Mouse (Mus musculus): ENCODE results near the gene Nif3l1.

Gene Nif3l1

GRCm38 (mm10) chr1:58445143-58445722 is at the start of gene Nif3l1, which contains the start of gene Ppil3:
TSS of gene Nif3l1 (plus strand) at chr1:58445151.
TSS of gene Ppil3 (minus strand) at chr1:58445486.
- peak; percentile 78 to 79 for DNase-seq (ENCODE audit: low read depth in 2 of 2, low spot score in 2 of 2)

GRCm38 (mm10) chr1:58395341-58395740 is 49.6 kb upstream of the Nif3l1 start:
- no peak for DNase-seq (ENCODE audit: low read depth in 2 of 2, low spot score in 2 of 2)

- no peak for DNase-seq (ENCODE audit: low read depth in 2 of 2, low spot score in 2 of 2)
These were observed 48.8 kb upstream of the Nif3l1 start for GRCm38 (mm10) chr1:58396179-58396578.

GRCm38 (mm10) chr1:58397731-58398130 is 47.2 kb upstream of the Nif3l1 start:
- no peak for DNase-seq (ENCODE audit: low read depth in 2 of 2, low spot score in 2 of 2)

DNA sequence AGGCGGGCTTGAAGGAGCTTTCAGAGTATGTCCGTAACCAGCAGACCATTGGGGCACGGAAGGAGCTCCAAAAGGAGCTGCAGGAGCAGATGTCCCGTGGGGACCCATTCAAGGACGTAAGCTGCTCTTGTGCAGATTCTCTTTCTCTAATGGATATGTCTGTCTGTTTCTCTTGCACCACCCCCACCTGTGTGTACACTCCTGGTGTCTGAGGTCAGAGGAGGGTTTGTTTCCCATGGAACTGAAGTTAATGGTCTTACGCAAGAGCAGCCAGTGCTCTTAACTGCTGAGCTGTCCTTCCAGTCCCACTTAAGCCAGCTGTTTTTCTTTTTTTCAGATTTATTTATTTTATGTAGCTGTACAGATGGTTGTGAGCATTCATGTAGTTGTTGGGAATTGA is 43.6 kb upstream of the Nif3l1 start:
- no peak for DNase-seq (ENCODE audit: low read depth in 2 of 2, low spot score in 2 of 2)

DNA sequence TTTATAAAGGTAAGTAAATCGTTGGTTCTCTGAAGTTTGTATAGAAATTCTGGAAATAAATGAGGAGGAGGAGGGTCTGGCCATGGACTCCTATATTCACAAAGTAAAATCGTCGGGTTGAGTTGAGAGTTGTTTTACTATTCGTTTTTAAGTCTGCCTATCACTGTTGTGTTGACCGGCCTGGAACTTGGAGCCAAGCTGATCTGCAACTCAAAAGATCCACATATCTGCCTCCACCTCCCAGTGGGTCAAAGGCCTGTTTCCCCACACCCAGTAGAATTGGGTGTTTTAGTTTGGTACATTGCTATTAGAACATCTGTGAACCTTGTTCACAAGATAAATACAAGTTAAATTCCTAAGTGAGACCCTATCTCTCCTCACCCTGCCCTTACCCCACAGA is 41.2 kb upstream of the Nif3l1 start:
- no peak for DNase-seq (ENCODE audit: low read depth in 2 of 2, low spot score in 2 of 2)

GRCm38 (mm10) chr1:58407321-58407720 is 37.6 kb upstream of the Nif3l1 start:
- no peak for DNase-seq (ENCODE audit: low read depth in 2 of 2, low spot score in 2 of 2)

- no peak for DNase-seq (ENCODE audit: low read depth in 2 of 2, low spot score in 2 of 2)
These were observed 36.8 kb upstream of the Nif3l1 start for GRCm38 (mm10) chr1:58408141-58408540.

DNA sequence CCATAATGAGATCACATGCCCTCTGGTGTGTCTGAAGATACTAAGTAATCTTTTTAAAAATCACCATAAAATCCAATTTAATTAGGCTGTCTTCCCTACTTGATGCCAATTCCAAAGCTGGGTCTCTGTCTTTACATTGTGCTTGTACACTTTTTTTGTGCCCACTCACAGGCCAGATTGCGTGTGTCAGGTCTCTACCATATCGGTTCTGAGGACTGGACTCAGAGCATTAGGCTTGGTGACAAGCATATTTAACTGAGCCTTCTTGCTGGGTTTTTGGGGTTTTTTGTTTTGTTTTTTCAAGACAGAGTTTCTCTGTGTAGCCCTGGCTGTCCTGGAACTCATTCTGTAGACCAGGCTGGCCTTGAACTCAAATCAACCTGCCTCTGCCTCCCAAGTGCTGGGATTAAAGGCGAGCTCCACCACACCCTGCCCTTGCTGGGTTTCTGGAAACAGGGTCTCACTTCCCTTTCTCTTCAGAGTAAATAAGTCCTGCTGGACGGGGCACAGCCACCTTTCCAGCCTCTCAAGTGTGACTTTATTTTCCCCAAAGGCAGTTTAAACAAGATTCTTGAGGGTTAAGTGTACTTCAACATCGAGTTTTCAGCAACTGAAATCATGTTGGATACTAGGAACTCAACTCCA is 35.3 kb upstream of the Nif3l1 start:
- no peak for DNase-seq (ENCODE audit: low read depth in 2 of 2, low spot score in 2 of 2)

- no peak for DNase-seq (ENCODE audit: low read depth in 2 of 2, low spot score in 2 of 2)
These were observed 34.8 kb upstream of the Nif3l1 start for GRCm38 (mm10) chr1:58410198-58410588.

DNA sequence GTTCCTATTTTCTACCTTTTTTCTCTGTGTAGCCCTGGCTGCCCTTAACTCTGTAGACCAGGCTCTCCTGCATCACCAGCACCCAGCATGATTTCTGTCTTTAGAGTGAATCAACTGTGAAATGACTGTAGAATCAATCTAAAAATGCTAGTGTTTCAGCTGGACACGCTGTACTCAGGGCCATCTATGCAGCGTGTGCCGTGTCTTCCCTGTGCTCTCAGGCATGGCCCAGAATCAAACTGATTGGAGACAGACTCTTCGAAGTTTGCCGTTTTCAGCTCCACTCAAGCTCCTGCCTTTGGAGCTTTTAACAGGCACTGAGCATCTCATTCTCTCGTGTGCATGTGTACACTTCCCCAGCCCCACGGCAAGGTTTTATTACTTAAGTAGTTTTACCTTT is 34.2 kb upstream of the Nif3l1 start:
- no peak for DNase-seq (ENCODE audit: low read depth in 2 of 2, low spot score in 2 of 2)

DNA sequence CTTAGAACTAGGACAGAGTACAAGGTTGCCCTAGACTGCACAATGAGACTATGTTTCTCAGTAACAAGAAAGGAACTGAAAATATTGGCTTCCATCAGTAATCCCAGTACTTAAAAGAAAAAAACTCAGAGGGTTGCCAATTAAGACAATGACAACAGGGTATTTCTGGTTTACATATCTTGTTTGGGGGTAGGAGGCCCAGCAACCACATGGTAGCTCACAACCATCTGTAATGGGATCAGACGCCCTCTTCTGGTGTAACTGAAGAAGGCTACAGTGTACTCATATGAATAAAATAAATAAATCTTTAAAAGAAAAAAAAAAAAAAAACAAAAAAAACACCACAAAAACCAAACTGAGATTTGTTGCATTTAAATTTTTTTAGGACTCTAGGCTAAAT is 29.5 kb upstream of the Nif3l1 start:
- DNase-seq (ENCODE audit: low read depth in 2 of 2, low spot score in 2 of 2), result no peak

- no peak for DNase-seq (ENCODE audit: low read depth in 2 of 2, low spot score in 2 of 2)
These were observed 28.9 kb upstream of the Nif3l1 start for GRCm38 (mm10) chr1:58416048-58416447.

- DNase-seq (ENCODE audit: low read depth in 2 of 2, low spot score in 2 of 2), result no peak
These were observed 24.9 kb upstream of the Nif3l1 start for GRCm38 (mm10) chr1:58420032-58420431.

DNA sequence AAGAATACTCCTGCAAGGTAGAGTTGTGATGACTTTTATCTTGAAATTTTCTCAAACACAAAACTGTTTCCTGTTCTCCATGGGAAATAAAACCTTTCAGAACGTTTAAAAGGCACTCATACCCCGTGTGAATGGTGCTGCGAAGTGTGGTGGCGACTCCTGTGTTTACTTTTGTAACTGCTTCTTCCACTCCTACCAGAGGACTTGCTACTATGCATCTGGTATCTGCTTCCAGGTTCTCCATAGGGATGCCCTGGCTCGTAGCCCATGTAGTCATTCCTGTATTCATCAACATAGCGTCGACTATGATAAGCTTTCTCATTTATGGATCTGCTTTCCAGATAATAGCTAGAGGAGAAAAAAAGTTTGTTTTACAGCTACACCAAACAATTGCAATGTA is 24.0 kb upstream of the Nif3l1 start:
- no peak for DNase-seq (ENCODE audit: low read depth in 2 of 2, low spot score in 2 of 2)

- DNase-seq (ENCODE audit: low read depth in 2 of 2, low spot score in 2 of 2), result peak; percentile 61 to 70
These were observed 22.1 kb upstream of the Nif3l1 start for GRCm38 (mm10) chr1:58422879-58423278.

GRCm38 (mm10) chr1:58423371-58424248 is 21.3 kb upstream of the Nif3l1 start, which contains the start of gene Clk1:
TSS of gene Clk1 (minus strand) at chr1:58424066.
- peak; percentile 94 to 96 for DNase-seq (ENCODE audit: low read depth in 2 of 2, low spot score in 2 of 2)

GRCm38 (mm10) chr1:58424551-58424950 is 20.4 kb upstream of the Nif3l1 start:
- DNase-seq (ENCODE audit: low read depth in 2 of 2, low spot score in 2 of 2), result no peak

DNA sequence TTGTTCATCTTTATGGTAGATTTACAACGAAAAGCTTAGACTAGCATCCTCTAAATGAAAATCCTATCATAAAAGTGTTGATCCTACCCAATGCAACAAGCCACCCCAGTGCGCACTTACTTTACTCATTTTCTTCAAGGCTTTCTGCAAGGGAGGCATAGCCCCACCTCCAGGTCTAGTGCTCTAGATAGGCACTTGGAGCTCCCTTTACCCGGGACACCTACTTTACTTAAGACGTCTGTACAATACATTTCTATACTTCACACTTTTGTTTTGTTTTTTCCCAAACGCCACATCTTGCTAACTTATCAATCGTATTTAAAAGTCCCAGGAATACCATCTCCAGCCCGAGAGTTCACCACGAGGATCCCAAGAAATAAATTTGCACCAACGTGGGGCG is 260 bp upstream of the Nif3l1 start:
- no peak for DNase-seq (ENCODE audit: low read depth in 2 of 2, low spot score in 2 of 2)

GRCm38 (mm10) chr1:58445861-58446260 is 910 bp downstream of the Nif3l1 start:
- peak in 1 of 2 experiments; percentile 44 for DNase-seq (ENCODE audit: low read depth in 2 of 2, low spot score in 2 of 2)

GRCm38 (mm10) chr1:58447766-58448165 is 2.8 kb downstream of the Nif3l1 start:
- DNase-seq (ENCODE audit: low read depth in 2 of 2, low spot score in 2 of 2), result no peak

- DNase-seq (ENCODE audit: low read depth in 2 of 2, low spot score in 2 of 2), result no peak
These were observed 3.4 kb downstream of the Nif3l1 start for GRCm38 (mm10) chr1:58448396-58448795.

Data from CD8-positive naive resting alpha-beta T cell, adult 2 months (primary cell).